Mouse (Mus musculus): ENCODE data around the gene Gm17622. TPM values are rescaled to one million over a fixed set of nuclear protein-coding genes. Genes with fewer than 3 reads are reported as not detected.

The Gm17622 gene
- polyA plus RNA-seq, 1 experiment from 2014 or later = not detected

GRCm38 (mm10) chr13:96530064-96530463 lies 39.5 kb downstream of the Gm17622 start:
- H3K4me3 ChIP-seq (replicated peaks) = no peak overlapping the region
- H3K36me3 ChIP-seq (replicated peaks) = no peaks in the 10 kb centered on the region
- peaks cover 14% of the 10 kb centered on the region for H3K4me1 ChIP-seq (replicated peaks)
- H3K9me3 ChIP-seq (replicated peaks) = no peaks in the 10 kb centered on the region
- H3K4me2 ChIP-seq = no peak overlapping the region
- no peak overlapping the region for H3K27ac ChIP-seq (replicated peaks)
- no peak for ATAC-seq (ENCODE audit: insufficient read depth)
- no peaks in the 10 kb centered on the region for H3K27me3 ChIP-seq
- 81% methylated on average over 9 of the region's 9 CpGs for WGBS (ENCODE audit: insufficient replicate concordance)
- H3K9ac ChIP-seq = no peak overlapping the region

- peaks cover 14% of the 10 kb centered on the region for H3K4me1 ChIP-seq (replicated peaks)
- H3K4me3 ChIP-seq (replicated peaks) = no peak overlapping the region
- ATAC-seq (ENCODE audit: insufficient read depth) = no peak
- no peak overlapping the region for H3K4me2 ChIP-seq
- H3K36me3 ChIP-seq (replicated peaks) = no peaks in the 10 kb centered on the region
- no peak overlapping the region for H3K27ac ChIP-seq (replicated peaks)
- no peaks in the 10 kb centered on the region for H3K27me3 ChIP-seq
- no peaks in the 10 kb centered on the region for H3K9me3 ChIP-seq (replicated peaks)
- 83% methylated on average over 6 of the region's 6 CpGs for WGBS (ENCODE audit: insufficient replicate concordance)
- H3K9ac ChIP-seq = no peak overlapping the region
Observed at GRCm38 (mm10) chr13:96532176-96532575, 41.6 kb downstream of the Gm17622 start.

GRCm38 (mm10) chr13:96533742-96534141 lies 43.2 kb downstream of the Gm17622 start:
- WGBS (ENCODE audit: insufficient replicate concordance) = 69% methylated on average over 2 of the region's 2 CpGs
- Histone ChIP-seq H3K4me1 (replicated peaks) (peaks cover 7% of the 10 kb centered on the region), H3K9me3 (replicated peaks) (no peaks in the 10 kb centered on the region), H3K27ac (replicated peaks) (no peak overlapping the region), H3K9ac (no peak overlapping the region), H3K4me2 (no peak overlapping the region), H3K36me3 (replicated peaks) (no peaks in the 10 kb centered on the region), H3K27me3 (no peaks in the 10 kb centered on the region), H3K4me3 (replicated peaks) (no peak overlapping the region)
- ATAC-seq (ENCODE audit: insufficient read depth) = no peak

GRCm38 (mm10) chr13:96536821-96537572 lies 46.5 kb downstream of the Gm17622 start:
- Histone ChIP-seq H3K36me3 (replicated peaks) (no peaks in the 10 kb centered on the region), H3K4me1 (replicated peaks) (peaks cover 16% of the 10 kb centered on the region), H3K27me3 (no peaks in the 10 kb centered on the region), H3K4me3 (replicated peaks) (no peak overlapping the region), H3K27ac (replicated peaks) (no peak overlapping the region), H3K4me2 (no peak overlapping the region), H3K9me3 (replicated peaks) (no peaks in the 10 kb centered on the region), H3K9ac (no peak overlapping the region)
- no peak for ATAC-seq (ENCODE audit: insufficient read depth)
- WGBS (ENCODE audit: insufficient replicate concordance) = 31% methylated on average over 5 of the region's 5 CpGs

GRCm38 (mm10) chr13:96538103-96538502 lies 47.6 kb downstream of the Gm17622 start:
- Histone ChIP-seq H3K4me2 (no peak overlapping the region), H3K4me1 (replicated peaks) (peaks cover 16% of the 10 kb centered on the region), H3K9ac (no peak overlapping the region), H3K27ac (replicated peaks) (no peak overlapping the region), H3K4me3 (replicated peaks) (no peak overlapping the region), H3K27me3 (no peaks in the 10 kb centered on the region), H3K36me3 (replicated peaks) (no peaks in the 10 kb centered on the region), H3K9me3 (replicated peaks) (no peaks in the 10 kb centered on the region)
- 59% methylated on average over 3 of the region's 3 CpGs for WGBS (ENCODE audit: insufficient replicate concordance)
- ATAC-seq (ENCODE audit: insufficient read depth) = no peak

Other genes starting within 250 kb of the Gm17622 start
- 4.6 and 4.8 TPM in 2 replicates for gene Poc5, start 102.4 kb upstream of the Gm17622 start, polyA plus RNA-seq (2015; fragmentation: Nextera tagmentation; extraction: Ambion mirVana)
- gene Ankdd1b, start 19.5 kb upstream of the Gm17622 start, polyA plus RNA-seq (2015; fragmentation: Nextera tagmentation; extraction: Ambion mirVana) = not detected in 2 replicates
- 3.5 and 3.6 TPM in 2 replicates for gene Polk, start 51.8 kb downstream of the Gm17622 start, polyA plus RNA-seq (2015; fragmentation: Nextera tagmentation; extraction: Ambion mirVana)
- 5.5 and 5.8 TPM in 2 replicates for gene Col4a3bp, start 51.9 kb downstream of the Gm17622 start, polyA plus RNA-seq (2015; fragmentation: Nextera tagmentation; extraction: Ambion mirVana)
- gene Hmgcr, start 180.2 kb downstream of the Gm17622 start, polyA plus RNA-seq (2015; fragmentation: Nextera tagmentation; extraction: Ambion mirVana) = 86.0 and 91.2 TPM in 2 replicates

Measured in liver, embryonic 15.5 days (tissue).